Mouse (Mus musculus) 3T3-L1 (cell line): Measurements from ENCODE around the gene Fuca1.

Experiments used
- DNase-seq: peaks from one replicate; pipeline ENCODE4 v3.0.0-alpha.2; 2015; ENCODE audit warnings: low read depth, low spot score

Fuca1 gene

GRCm38 (mm10) chr4:135981524-135982063, 61.1 kb downstream of the Fuca1 start:
- DNase-seq = no peak

- DNase-seq = no peak
These were observed 64.0 kb downstream of the Fuca1 start for GRCm38 (mm10) chr4:135984556-135984955.

DNA sequence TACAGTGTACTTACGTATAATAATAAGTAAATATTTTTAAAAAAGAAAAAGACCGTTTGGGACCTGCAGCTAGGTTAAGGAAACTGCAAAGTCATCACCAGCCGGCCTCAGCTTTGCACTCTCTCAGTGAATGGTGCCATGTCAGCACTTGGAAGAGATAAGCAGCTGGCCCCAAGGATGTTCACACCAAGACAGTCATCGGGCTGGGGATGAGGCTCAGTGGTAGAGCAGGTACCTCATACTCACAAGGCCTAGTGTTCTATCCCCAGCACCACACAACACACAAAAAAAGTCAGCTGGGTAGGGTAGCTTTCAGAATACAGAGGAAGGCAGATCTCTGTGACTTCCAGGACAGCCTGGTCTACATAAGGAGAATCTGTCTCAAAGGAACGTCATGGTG, 64.7 kb downstream of the Fuca1 start:
- DNase-seq = no peak

GRCm38 (mm10) chr4:135985769-135986168, 65.2 kb downstream of the Fuca1 start:
- DNase-seq = no peak

DNA sequence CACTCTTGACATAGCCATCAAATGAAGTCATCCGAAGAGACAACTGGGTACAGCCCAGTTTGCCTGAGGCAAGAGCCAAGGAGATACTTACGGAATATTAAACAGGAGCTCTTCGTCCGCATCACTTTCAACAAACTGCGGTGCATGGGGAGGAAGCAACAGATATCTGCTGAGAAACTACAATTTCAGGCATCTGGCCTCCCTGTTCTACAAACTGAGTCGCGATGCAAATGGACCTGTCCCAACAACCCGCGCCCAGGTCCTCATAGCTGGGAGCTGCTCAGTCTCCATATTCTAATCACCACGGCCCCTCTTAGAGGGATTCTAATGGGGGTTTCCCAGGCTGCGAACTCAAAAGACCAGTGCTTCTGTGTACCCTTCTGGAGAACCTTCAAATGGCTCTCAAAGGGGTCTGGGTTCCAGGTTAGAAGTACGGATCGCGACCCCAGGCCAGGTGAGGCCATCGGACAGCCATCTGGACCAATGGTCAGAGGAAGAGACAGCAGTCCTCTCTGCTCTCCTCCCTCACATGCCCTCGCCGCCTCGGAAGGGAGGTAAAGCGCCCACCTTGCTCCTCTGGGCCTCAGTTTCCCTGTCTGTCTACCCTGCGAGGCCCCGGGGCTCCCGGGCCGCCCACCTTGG, 65.9 kb downstream of the Fuca1 start:
- DNase-seq = peak; percentile 28

GRCm38 (mm10) chr4:135986943-135987710, 66.6 kb downstream of the Fuca1 start, which contains the start of gene Pithd1:
TSS of gene Pithd1 (minus strand) at chr4:135987264.
- peak; percentile 79 for DNase-seq

DNA sequence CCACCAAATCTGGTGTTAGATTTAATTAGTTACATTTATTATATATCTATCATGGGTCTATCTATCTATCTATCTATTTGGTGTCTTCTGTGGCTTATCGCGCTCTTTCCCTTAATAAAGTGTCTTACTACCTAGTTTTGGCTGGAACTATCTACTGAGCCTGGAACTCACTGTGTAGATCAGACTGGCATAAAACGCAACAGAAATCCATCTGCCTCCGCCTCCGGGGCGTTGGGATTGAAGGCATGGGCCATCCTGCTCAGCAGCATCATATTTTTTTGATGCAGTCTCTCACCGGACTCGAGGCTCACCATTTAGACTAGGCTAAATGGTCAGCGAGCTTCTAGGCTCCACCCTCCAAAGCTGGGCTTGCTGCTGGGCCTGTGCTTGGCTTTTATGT, 67.2 kb downstream of the Fuca1 start:
- DNase-seq = no peak
